Mouse (Mus musculus) embryonic facial prominence, embryonic 14.5 days (tissue): ENCODE results near the gene Cacng8. TPM values are rescaled to one million over a fixed set of nuclear protein-coding genes. Genes with fewer than 3 reads are reported as not detected.

Experiments used
- ATAC-seq: fragments of 200-750 bp; cut with Nextera tagmentation; 2 replicates; pipeline ENCODE4 v1.8.0; 2017; ENCODE audit warnings: low read depth, moderate number of reproducible peaks, moderate TSS enrichment
- DNase-seq: peaks from one replicate; pipeline ENCODE4 v3.0.0-alpha.2; 2015; ENCODE audit warnings: low spot score
- H3K27ac ChIP-seq: fragments of 300-500 bp; sonication (generic); replicated peaks from 2 replicates; pipeline ENCODE4 v1.5.1; 2014; ENCODE audit warnings: low read depth, mild to moderate bottlenecking, low read length, moderate library complexity
- H3K27me3 ChIP-seq: fragments of 300-500 bp; sonication (generic); replicated peaks from 2 replicates; pipeline ENCODE4 v1.6.1; 2014; ENCODE audit warnings: low read length; ENCODE audit not compliant: control insufficient read depth, insufficient read depth
- H3K36me3 ChIP-seq: fragments of 300-500 bp; sonication (generic); 2 replicates; pipeline ENCODE4 v1.6.1; 2014; ENCODE audit warnings: low read length, mixed read lengths; ENCODE audit not compliant: control insufficient read depth, insufficient read depth
- H3K4me1 ChIP-seq: fragments of 300-500 bp; sonication (generic); 2 replicates; pipeline ENCODE4 v1.6.1; 2014; ENCODE audit warnings: antibody characterized with exemption, low read length; ENCODE audit not compliant: control insufficient read depth, insufficient read depth
- H3K4me2 ChIP-seq: fragments of 300-500 bp; sonication (generic); 2 replicates; pipeline ENCODE4 v1.6.1; 2014; ENCODE audit warnings: low read depth, mild to moderate bottlenecking, low read length, moderate library complexity, mixed read lengths
- H3K4me3 ChIP-seq: fragments of 300-500 bp; sonication (generic); 2 replicates; pipeline ENCODE4 v1.5.1; 2014; ENCODE audit warnings: low read depth, mild to moderate bottlenecking, low read length
- H3K9ac ChIP-seq: fragments of 300-500 bp; sonication (generic); 2 replicates; pipeline ENCODE4 v1.6.1; 2014; ENCODE audit warnings: low read depth, mild to moderate bottlenecking, low read length, moderate library complexity, mixed read lengths
- H3K9me3 ChIP-seq: fragments of 300-500 bp; sonication (generic); 2 replicates; pipeline ENCODE4 v1.6.1; 2016; ENCODE audit warnings: low read length; ENCODE audit not compliant: control insufficient read depth
- WGBS: fragments of 180-500 bp; shearing (Covaris S2); extraction: QIAGEN DNeasy Blood & Tissue Kit; methylation state at CpG from one replicate; pipeline ENCODE4 v1.1.7; 2014; 5-methylcytosine and 5-hydroxymethylcytosine counted together
- polyA plus RNA-seq: library from polyadenylated mRNA; unstranded; fragments of >200 nt; fragmentation: Nextera tagmentation; extraction: Ambion mirVana; gene quantifications from 2 replicates; pipeline ENCODE4 v1.2.1, GENCODE M21; 2014

Gene Cacng8
- polyA plus RNA-seq, 1 experiment from 2014 or later: 1.3 TPM

DNA sequence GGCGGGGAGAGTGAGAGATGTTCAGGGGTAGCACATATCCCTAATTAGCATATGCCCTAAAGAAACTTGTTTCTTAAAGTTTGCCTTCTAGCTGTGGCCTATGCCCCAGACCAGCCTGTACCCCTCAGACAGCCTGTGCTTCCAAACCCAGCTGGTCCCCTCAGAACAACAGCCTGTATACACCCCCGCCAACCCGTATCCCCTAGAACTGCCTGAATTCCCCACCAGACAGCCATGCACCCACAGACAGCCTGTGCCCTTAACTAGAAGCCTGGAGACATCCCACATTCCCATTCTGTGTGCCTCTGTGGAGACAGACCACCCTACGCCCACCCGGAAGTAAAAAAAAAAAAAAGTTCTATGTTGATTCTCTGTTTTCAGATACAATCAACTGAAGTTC is 34.7 kb downstream of the Cacng8 start:
- H3K4me3 ChIP-seq: no peak overlapping the region
- H3K27me3 ChIP-seq: peaks cover 50% of the 10 kb centered on the region
- 88% methylated on average over 5 of the region's 5 CpGs for WGBS
- ATAC-seq (no peak), DNase-seq (no peak)
- H3K9ac ChIP-seq: no peak overlapping the region
- H3K4me1 ChIP-seq: no peaks in the 10 kb centered on the region
- no peaks in the 10 kb centered on the region for H3K9me3 ChIP-seq
- H3K4me2 ChIP-seq: no peak overlapping the region
- H3K36me3 ChIP-seq: no peaks in the 10 kb centered on the region
- H3K27ac ChIP-seq: no peak overlapping the region

DNA sequence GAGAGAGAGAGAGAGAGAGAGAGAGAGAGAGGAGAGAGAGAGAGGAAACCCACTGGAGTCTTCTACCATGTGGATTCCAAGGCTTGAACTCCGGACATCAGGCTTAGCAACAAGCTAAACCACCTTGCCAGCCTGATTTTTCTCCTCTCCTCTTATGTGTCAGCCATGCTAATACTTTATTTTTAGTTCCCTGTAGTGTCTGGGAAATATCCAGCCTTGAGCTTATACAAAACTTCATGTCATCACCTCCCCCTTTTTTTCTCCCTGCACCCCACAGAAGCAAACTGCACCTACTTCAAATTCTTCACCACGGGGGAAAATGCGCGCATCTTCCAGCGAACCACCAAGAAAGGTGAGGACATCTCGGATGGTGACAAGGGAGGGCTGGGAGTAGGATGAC is 39.7 kb downstream of the Cacng8 start:
- Histone ChIP-seq H3K36me3 (no peaks in the 10 kb centered on the region), H3K4me3 (no peak overlapping the region), H3K9me3 (no peaks in the 10 kb centered on the region), H3K9ac (no peak overlapping the region), H3K4me1 (no peaks in the 10 kb centered on the region), H3K27me3 (peaks cover 4% of the 10 kb centered on the region), H3K4me2 (no peak overlapping the region), H3K27ac (no peak overlapping the region)
- DNase-seq (no peak), ATAC-seq (no peak)
- 72% methylated on average over 6 of the region's 6 CpGs for WGBS

DNA sequence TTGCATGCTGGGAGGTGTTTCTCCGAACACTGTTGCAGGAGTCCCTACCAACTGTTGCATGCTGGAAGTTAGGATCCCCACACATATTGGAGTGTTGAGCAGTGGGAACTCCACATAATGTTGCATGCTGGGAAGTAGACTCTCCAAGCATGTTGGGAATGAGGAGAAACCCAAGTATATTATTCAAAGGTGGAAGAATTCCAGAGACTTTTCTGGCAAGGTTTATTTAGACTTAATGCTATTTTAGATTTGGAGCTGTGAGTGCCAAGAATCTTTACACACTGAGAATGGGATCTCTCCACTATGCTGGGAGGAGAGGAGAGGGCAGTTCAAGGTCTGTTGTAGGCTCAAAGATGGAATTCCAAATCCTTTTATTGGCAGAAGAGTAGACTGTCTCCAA is 41.6 kb downstream of the Cacng8 start:
- ATAC-seq (no peak), DNase-seq (no peak)
- Histone ChIP-seq H3K36me3 (no peaks in the 10 kb centered on the region), H3K4me3 (no peak overlapping the region), H3K9me3 (no peaks in the 10 kb centered on the region), H3K4me1 (no peaks in the 10 kb centered on the region), H3K9ac (no peak overlapping the region), H3K27me3 (no peaks in the 10 kb centered on the region; the same call in 1 of the 2 replicates), H3K4me2 (no peak overlapping the region), H3K27ac (no peak overlapping the region)
- 94% methylated on average over 1 of the region's 1 CpGs for WGBS

DNA sequence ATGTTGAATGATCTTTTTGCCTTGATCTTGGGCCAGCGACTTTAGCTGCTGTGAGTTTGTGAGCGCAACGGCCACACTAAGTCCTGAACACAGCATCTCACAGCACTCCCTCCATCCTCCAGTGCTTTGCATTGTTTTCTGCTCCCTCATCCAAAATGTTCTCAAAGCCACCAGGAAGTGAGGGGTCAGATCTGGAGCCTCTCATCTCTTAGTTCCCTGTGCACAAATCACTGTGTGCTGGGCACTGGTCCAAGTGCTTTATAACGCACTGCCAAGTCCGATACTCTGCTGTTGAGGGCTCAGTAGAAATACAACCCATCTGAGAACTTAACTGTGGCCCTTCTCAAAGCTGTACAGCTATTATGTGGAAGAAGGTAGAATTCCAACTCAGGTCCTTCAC is 47.5 kb downstream of the Cacng8 start:
- 41% methylated on average over 5 of the region's 5 CpGs for WGBS
- Histone ChIP-seq H3K4me2 (no peak overlapping the region), H3K4me1 (no peaks in the 10 kb centered on the region), H3K9ac (no peak overlapping the region), H3K9me3 (no peaks in the 10 kb centered on the region), H3K27ac (no peak overlapping the region), H3K36me3 (no peaks in the 10 kb centered on the region), H3K4me3 (no peak overlapping the region), H3K27me3 (no peaks in the 10 kb centered on the region)
- no peak for ATAC-seq
- peak; percentile 35 for DNase-seq

DNA sequence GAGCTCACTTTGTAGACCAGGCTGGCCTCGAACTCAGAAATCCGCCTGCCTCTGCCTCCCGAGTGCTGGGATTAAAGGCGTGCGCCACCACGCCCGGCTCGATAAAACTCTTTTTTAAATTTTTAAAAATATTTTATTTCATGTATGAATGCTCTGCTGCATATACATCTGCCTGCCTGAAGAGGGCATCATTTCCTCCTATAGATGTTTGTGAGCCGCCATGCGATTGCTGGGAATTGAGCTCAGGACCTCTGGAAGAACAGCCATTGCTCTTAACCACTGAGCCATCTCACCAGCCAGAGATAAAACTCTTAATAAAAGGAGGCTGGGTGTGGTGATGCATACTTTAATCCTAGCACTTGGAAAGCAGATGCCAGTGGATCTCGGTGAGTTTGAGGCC is 49.5 kb downstream of the Cacng8 start:
- ATAC-seq (no peak), DNase-seq (no peak)
- Histone ChIP-seq H3K4me2 (no peak overlapping the region), H3K4me1 (no peaks in the 10 kb centered on the region), H3K36me3 (no peaks in the 10 kb centered on the region), H3K9ac (no peak overlapping the region), H3K27me3 (no peaks in the 10 kb centered on the region), H3K9me3 (no peaks in the 10 kb centered on the region), H3K27ac (no peak overlapping the region), H3K4me3 (no peak overlapping the region)
- 79% methylated on average over 10 of the region's 11 CpGs for WGBS

DNA sequence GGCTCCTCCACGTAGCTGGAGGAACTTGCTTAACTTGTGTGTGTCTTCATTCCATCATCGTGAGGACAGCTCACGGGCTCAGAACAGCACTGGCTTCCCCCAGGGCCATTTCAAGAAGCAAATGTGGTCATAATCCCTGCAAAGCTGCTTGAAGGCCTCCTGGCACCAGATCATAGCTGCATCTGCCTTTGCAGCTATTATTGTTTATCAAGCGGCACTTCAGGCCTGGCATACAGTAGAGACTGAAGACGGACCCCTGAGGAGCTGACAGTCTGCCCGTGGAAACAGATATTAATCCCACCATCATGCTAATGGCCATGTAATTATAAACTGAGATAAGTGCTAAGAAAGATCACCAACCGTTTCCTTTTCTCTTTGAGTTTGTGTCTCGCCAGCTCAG is 50.0 kb downstream of the Cacng8 start:
- WGBS: 55% methylated on average over 8 of the region's 8 CpGs
- DNase-seq: peak; percentile 62
- no peaks in the 10 kb centered on the region for H3K4me1 ChIP-seq
- no peak overlapping the region for H3K4me2 ChIP-seq
- no peak overlapping the region for H3K27ac ChIP-seq
- ATAC-seq: peak; percentile 65; the same call in 1 of the 2 replicates
- H3K4me3 ChIP-seq: no peak overlapping the region
- no peaks in the 10 kb centered on the region for H3K36me3 ChIP-seq
- no peaks in the 10 kb centered on the region for H3K27me3 ChIP-seq
- no peak overlapping the region for H3K9ac ChIP-seq
- H3K9me3 ChIP-seq: no peaks in the 10 kb centered on the region

DNA sequence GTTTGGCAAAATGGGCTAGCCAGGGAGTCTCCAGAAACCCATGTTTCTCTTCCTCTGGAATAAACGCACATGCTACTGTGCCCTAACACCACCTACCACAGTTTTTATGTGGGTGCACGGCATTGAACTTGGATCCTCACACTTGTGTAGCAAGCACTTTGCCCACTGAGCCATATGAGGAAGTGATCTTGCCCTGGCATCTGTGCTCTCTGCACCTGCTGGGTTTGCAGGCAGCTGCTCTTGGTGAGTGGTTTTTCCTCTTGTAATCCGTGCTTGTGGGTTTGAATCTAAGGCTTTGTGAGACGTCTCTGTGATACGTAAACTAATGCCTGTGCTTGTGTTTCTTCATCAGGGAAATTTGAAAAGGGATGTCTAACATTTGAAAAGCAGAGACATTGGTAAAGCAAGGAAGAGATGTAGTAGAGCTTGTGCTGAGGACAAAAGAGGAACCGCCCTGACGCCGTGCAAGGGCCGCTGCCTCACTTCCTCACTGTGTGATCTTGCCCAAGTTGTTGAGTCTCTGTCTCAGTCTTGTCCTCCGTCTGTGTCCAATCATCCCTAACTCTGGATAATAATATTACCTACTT is 52.1 kb downstream of the Cacng8 start:
- Histone ChIP-seq H3K27me3 (no peaks in the 10 kb centered on the region), H3K27ac (no peak overlapping the region), H3K4me1 (no peaks in the 10 kb centered on the region), H3K36me3 (no peaks in the 10 kb centered on the region), H3K4me3 (no peak overlapping the region), H3K4me2 (no peak overlapping the region), H3K9ac (no peak overlapping the region), H3K9me3 (no peaks in the 10 kb centered on the region)
- 80% methylated on average over 10 of the region's 10 CpGs for WGBS
- no peak for DNase-seq
- no peak for ATAC-seq

DNA sequence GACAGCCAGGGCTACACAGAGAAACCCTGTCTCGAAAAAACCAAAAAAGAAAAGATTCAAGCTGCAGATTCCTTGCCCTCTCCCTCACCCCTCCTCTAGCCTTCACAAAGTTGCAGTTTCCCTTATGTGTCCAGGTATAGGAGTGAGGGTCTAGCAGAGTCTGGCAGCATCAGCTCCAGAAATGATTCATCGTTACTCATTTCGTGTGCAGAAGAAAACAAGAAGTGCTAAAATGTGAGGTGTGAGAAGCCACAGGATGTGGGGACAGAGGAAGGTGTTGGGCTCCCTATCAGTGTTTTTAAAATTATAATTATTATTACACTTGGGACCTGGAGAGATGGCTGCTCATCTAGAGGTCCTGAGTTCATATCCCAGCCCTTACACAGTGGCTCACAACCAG is 54.2 kb downstream of the Cacng8 start:
- Histone ChIP-seq H3K4me2 (no peak overlapping the region), H3K27ac (no peak overlapping the region), H3K27me3 (no peaks in the 10 kb centered on the region), H3K4me3 (no peak overlapping the region), H3K4me1 (no peaks in the 10 kb centered on the region), H3K9ac (no peak overlapping the region), H3K36me3 (no peaks in the 10 kb centered on the region), H3K9me3 (no peaks in the 10 kb centered on the region)
- WGBS: 82% methylated on average over 3 of the region's 3 CpGs
- no peak for ATAC-seq
- DNase-seq: no peak

DNA sequence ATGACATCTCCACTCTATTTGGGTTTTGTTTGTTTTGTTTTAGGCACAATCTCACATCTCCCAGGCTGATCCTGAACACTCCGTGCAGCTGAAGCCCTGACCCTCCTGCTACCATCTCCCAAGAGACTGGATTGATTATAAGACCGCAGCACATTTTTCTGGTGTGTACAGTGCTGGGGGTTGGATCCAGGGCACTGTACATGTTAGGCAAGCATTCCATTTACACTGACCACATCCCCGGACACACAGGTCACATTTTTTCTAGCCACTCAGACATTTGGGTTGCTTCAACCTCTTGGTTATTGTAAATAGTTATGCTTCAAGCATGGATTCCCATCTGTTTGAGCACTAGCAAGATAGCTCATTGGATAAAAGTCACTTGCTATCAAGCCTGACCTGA is 56.1 kb downstream of the Cacng8 start:
- Histone ChIP-seq H3K4me2 (no peak overlapping the region), H3K4me1 (no peaks in the 10 kb centered on the region), H3K27ac (no peak overlapping the region), H3K4me3 (no peak overlapping the region), H3K27me3 (no peaks in the 10 kb centered on the region), H3K9me3 (no peaks in the 10 kb centered on the region), H3K36me3 (no peaks in the 10 kb centered on the region), H3K9ac (no peak overlapping the region)
- 73% methylated on average over 3 of the region's 3 CpGs for WGBS
- ATAC-seq (no peak), DNase-seq (no peak)
